Mouse (Mus musculus) thymus, adult 18-20 months (tissue): ENCODE data around the gene Tepsin.

ENCODE experiments used
- DNase-seq, 2 experiments: peaks; one replicate each; pipeline ENCODE4 v3.0.0; 2022; ENCODE audit warnings: mixed read lengths in 2 of 2

Gene Tepsin

GRCm38 (mm10) chr11:120110554-120110953 is 12.0 kb upstream of the Tepsin start:
- no peak for DNase-seq

GRCm38 (mm10) chr11:120109558-120110210 is 11.2 kb upstream of the Tepsin start:
- no peak for DNase-seq

- DNase-seq = no peak
Measured at GRCm38 (mm10) chr11:120107796-120108195, 9.3 kb upstream of the Tepsin start.

GRCm38 (mm10) chr11:120107026-120107425 is 8.5 kb upstream of the Tepsin start:
- no peak for DNase-seq

GRCm38 (mm10) chr11:120103431-120103997 is 5.0 kb upstream of the Tepsin start:
- no peak for DNase-seq

GRCm38 (mm10) chr11:120101036-120101435 is 2.5 kb upstream of the Tepsin start:
- DNase-seq = peak in 1 of 2 experiments; percentile 55

GRCm38 (mm10) chr11:120092817-120093591 is 5.5 kb downstream of the Tepsin start:
- peak; percentile 34 to 64 for DNase-seq

- no peak for DNase-seq
Measured at GRCm38 (mm10) chr11:120090661-120091060, 7.9 kb downstream of the Tepsin start.

- peak; percentile 96 to 97 for DNase-seq
Measured at GRCm38 (mm10) chr11:120086702-120087152, 11.8 kb downstream of the Tepsin start, which contains the start of gene Cep131. Gene Cep131 (minus strand): TSS chr11:120086827.

GRCm38 (mm10) chr11:120085891-120086627 is 12.5 kb downstream of the Tepsin start:
- peak in 1 of 2 experiments; percentile 34 for DNase-seq

- no peak for DNase-seq
Measured at GRCm38 (mm10) chr11:120080282-120080681, 18.2 kb downstream of the Tepsin start.

GRCm38 (mm10) chr11:120076191-120076590 is 22.3 kb downstream of the Tepsin start:
- DNase-seq = no peak

- no peak for DNase-seq
Measured at GRCm38 (mm10) chr11:120072986-120073647, 25.4 kb downstream of the Tepsin start.

GRCm38 (mm10) chr11:120071731-120072320 is 26.7 kb downstream of the Tepsin start:
- DNase-seq = no peak

GRCm38 (mm10) chr11:120071065-120071464 is 27.5 kb downstream of the Tepsin start:
- DNase-seq = no peak

GRCm38 (mm10) chr11:120070286-120070930 is 28.1 kb downstream of the Tepsin start:
- DNase-seq = no peak

GRCm38 (mm10) chr11:120069261-120069660 is 29.3 kb downstream of the Tepsin start:
- no peak for DNase-seq

GRCm38 (mm10) chr11:120067834-120068233 is 30.7 kb downstream of the Tepsin start:
- DNase-seq = no peak

- DNase-seq = peak; percentile 23 to 36
Measured at GRCm38 (mm10) chr11:120065291-120065690, 33.2 kb downstream of the Tepsin start.

- DNase-seq = no peak
Measured at GRCm38 (mm10) chr11:120064668-120065040, 33.9 kb downstream of the Tepsin start.

GRCm38 (mm10) chr11:120064006-120064667 is 34.4 kb downstream of the Tepsin start:
- no peak for DNase-seq
